Comparison of ENCODE assay signal across 11 mouse cellular contexts in genomic region chr15:16404077-16404476, GRCm38 (mm10).
"Had no signal": no experiment of that assay in that cellular context is flagged by ENCODE, and none has a peak within 500 bp of the region (broad histone marks: within the 10 kb centered on the region; RNA-seq: fewer than 3 reads in every experiment).

No protein-coding gene starts in this region.

- DNase-seq: kidney, adult 2 months; kidney, postnatal 25 days; right cerebral cortex, postnatal 25 days; thymus, postnatal 4 days had no signal

- H3K27me3 ChIP-seq: kidney, embryonic 15.5 days; midbrain, embryonic 12.5 days; neural tube, embryonic 13.5 days had no signal

- H3K4me2 ChIP-seq: kidney, embryonic 15.5 days; liver, embryonic 11.5 days; midbrain, embryonic 12.5 days; neural tube, embryonic 13.5 days had no signal

- ATAC-seq: midbrain, embryonic 16.5 days had no signal

- H3K9ac ChIP-seq: kidney, embryonic 15.5 days; midbrain, embryonic 12.5 days; neural tube, embryonic 13.5 days had no signal

- H3K9me3 ChIP-seq: kidney, embryonic 15.5 days; limb, embryonic 10.5 days; midbrain, embryonic 12.5 days; neural tube, embryonic 13.5 days had no signal

- H3K36me3 ChIP-seq: kidney, embryonic 15.5 days; limb, embryonic 10.5 days; midbrain, embryonic 12.5 days; neural tube, embryonic 13.5 days had no signal

- H3K4me3 ChIP-seq: kidney, embryonic 15.5 days; left cerebral cortex, adult 2 months; limb, embryonic 10.5 days; midbrain, embryonic 12.5 days; neural tube, embryonic 13.5 days had no signal

- H3K27ac ChIP-seq: kidney, embryonic 15.5 days; left cerebral cortex, adult 2 months; limb, embryonic 10.5 days; midbrain, embryonic 12.5 days; neural tube, embryonic 13.5 days had no signal

- H3K4me1 ChIP-seq: kidney, embryonic 15.5 days; limb, embryonic 10.5 days; midbrain, embryonic 12.5 days; neural tube, embryonic 13.5 days had no signal
